ENCODE assay signal across 23 mouse cellular contexts in genomic region chr3:64359286-64360035, GRCm38 (mm10). TPM values are rescaled to one million over a fixed set of nuclear protein-coding genes. Genes with fewer than 3 reads are reported as not detected.
A peak's percentile ranks its signal among the peaks of the same experiment; 100 is the strongest.
DNase-seq lines count a peak whose midpoint lies in the region; ATAC-seq lines count a peak whose summit lies in the region.
"Had no signal": no experiment of that assay in that cellular context is flagged by ENCODE, and none has a peak within 500 bp of the region (broad histone marks: within the 10 kb centered on the region; RNA-seq: fewer than 3 reads in every experiment).

No protein-coding gene starts in this region.

- H3K9ac ChIP-seq in hindbrain, embryonic 13.5 days = no peak overlapping the region
- no peak overlapping the region for H3K9ac ChIP-seq in hindbrain, embryonic 16.5 days (ENCODE audit: low read depth, low read length)
- H3K9ac ChIP-seq in embryonic facial prominence, embryonic 14.5 days (ENCODE audit: low read depth, low read length) = no peak overlapping the region
- no peak overlapping the region for H3K9ac ChIP-seq in forebrain, embryonic 14.5 days (ENCODE audit: low read length)
- no peak overlapping the region for H3K9ac ChIP-seq in kidney, embryonic 14.5 days (ENCODE audit: low read depth, low read length)
- H3K9ac ChIP-seq: heart, embryonic 12.5 days; hindbrain, embryonic 14.5 days; kidney, embryonic 15.5 days; liver, embryonic 14.5 days; lung, embryonic 15.5 days had no signal

- H3K4me3 ChIP-seq in hindbrain, embryonic 13.5 days = no peak overlapping the region
- no peak overlapping the region for H3K4me3 ChIP-seq in hindbrain, embryonic 16.5 days (ENCODE audit: low read length)
- H3K4me3 ChIP-seq in embryonic facial prominence, embryonic 14.5 days (ENCODE audit: low read depth, low read length) = no peak overlapping the region
- H3K4me3 ChIP-seq in forebrain, embryonic 14.5 days (ENCODE audit: low read depth, low read length) = no peak overlapping the region
- no peak overlapping the region for H3K4me3 ChIP-seq in kidney, embryonic 14.5 days (ENCODE audit: low read length)
- H3K4me3 ChIP-seq: heart, embryonic 12.5 days; kidney, embryonic 15.5 days; lung, embryonic 15.5 days had no signal

- DNase-seq in embryonic facial prominence, embryonic 14.5 days (ENCODE audit: low spot score) = no peak
- DNase-seq in forebrain, embryonic 14.5 days (ENCODE audit: low spot score) = peak; percentile 37
- DNase-seq in retina, embryonic 14.5 days (ENCODE audit: low spot score) = peak; percentile 9
- DNase-seq in thymus, adult 18-20 months = no peak
- DNase-seq: adrenal gland, postnatal 36 days; B cell, adult 2 months; cerebellum, adult 8-10 months; heart, adult 11 months; heart, postnatal 14 days; kidney, postnatal 4 days; thymus, postnatal 36 days had no signal

- no peaks in the 10 kb centered on the region for H3K4me1 ChIP-seq in hindbrain, embryonic 13.5 days (replicated peaks)
- no peaks in the 10 kb centered on the region for H3K4me1 ChIP-seq in hindbrain, embryonic 16.5 days (ENCODE audit: control insufficient read depth, insufficient read depth, low read depth, low read length)
- no peaks in the 10 kb centered on the region for H3K4me1 ChIP-seq in embryonic facial prominence, embryonic 14.5 days (ENCODE audit: control insufficient read depth, insufficient read depth, low read length)
- H3K4me1 ChIP-seq in forebrain, embryonic 14.5 days (ENCODE audit: control insufficient read depth, insufficient read depth, low read length) = peaks cover 3% of the 10 kb centered on the region; the same call in 1 of the 2 replicates
- no peaks in the 10 kb centered on the region for H3K4me1 ChIP-seq in kidney, embryonic 14.5 days (ENCODE audit: control insufficient read depth, insufficient read depth, low read length)
- H3K4me1 ChIP-seq: heart, embryonic 12.5 days; kidney, embryonic 15.5 days; lung, embryonic 15.5 days had no signal

- no peaks in the 10 kb centered on the region for H3K9me3 ChIP-seq in hindbrain, embryonic 13.5 days
- no peaks in the 10 kb centered on the region for H3K9me3 ChIP-seq in hindbrain, embryonic 16.5 days (ENCODE audit: control insufficient read depth, low read length)
- H3K9me3 ChIP-seq in embryonic facial prominence, embryonic 14.5 days (ENCODE audit: control insufficient read depth, low read length) = no peaks in the 10 kb centered on the region
- H3K9me3 ChIP-seq in forebrain, embryonic 14.5 days (replicated peaks; ENCODE audit: control insufficient read depth, low read length) = no peaks in the 10 kb centered on the region
- no peaks in the 10 kb centered on the region for H3K9me3 ChIP-seq in kidney, embryonic 14.5 days (ENCODE audit: control insufficient read depth, low read length)
- H3K9me3 ChIP-seq: heart, embryonic 12.5 days; kidney, embryonic 15.5 days; lung, embryonic 15.5 days had no signal

- H3K4me2 ChIP-seq in hindbrain, embryonic 13.5 days = no peak overlapping the region
- H3K4me2 ChIP-seq in hindbrain, embryonic 16.5 days (ENCODE audit: low read length) = no peak overlapping the region
- no peak overlapping the region for H3K4me2 ChIP-seq in embryonic facial prominence, embryonic 14.5 days (ENCODE audit: low read depth, low read length)
- H3K4me2 ChIP-seq in forebrain, embryonic 14.5 days (ENCODE audit: low read length) = no peak overlapping the region
- H3K4me2 ChIP-seq in kidney, embryonic 14.5 days (replicated peaks; ENCODE audit: low read depth, low read length) = no peak overlapping the region
- H3K4me2 ChIP-seq: heart, embryonic 12.5 days; hindbrain, embryonic 14.5 days; kidney, embryonic 15.5 days; lung, embryonic 15.5 days had no signal

- 0 out of 2 replicates have a peak, but pooled peaks have one; percentile 39 for ATAC-seq in hindbrain, embryonic 13.5 days (ENCODE audit: low FRiP score)
- no peak; the same call in 1 of the 2 replicates for ATAC-seq in hindbrain, embryonic 16.5 days
- peak; percentile 60; the same call in 1 of the 2 replicates for ATAC-seq in embryonic facial prominence, embryonic 14.5 days (ENCODE audit: low read depth)
- ATAC-seq in forebrain, embryonic 14.5 days = peak; percentile 72
- ATAC-seq in kidney, embryonic 14.5 days (ENCODE audit: low FRiP score, low TSS enrichment) = no peak
- ATAC-seq: intestine, embryonic 16.5 days had no signal

- WGBS in hindbrain, embryonic 13.5 days = 51% methylated on average over 2 of the region's 2 CpGs
- 44% methylated on average over 2 of the region's 2 CpGs for WGBS in hindbrain, embryonic 16.5 days
- WGBS in embryonic facial prominence, embryonic 14.5 days = 72% methylated on average over 2 of the region's 2 CpGs
- WGBS in forebrain, embryonic 14.5 days = 12% methylated on average over 2 of the region's 2 CpGs
- WGBS in kidney, embryonic 14.5 days = 77% methylated on average over 2 of the region's 2 CpGs

- H3K36me3 ChIP-seq in hindbrain, embryonic 13.5 days = no peaks in the 10 kb centered on the region
- no peaks in the 10 kb centered on the region for H3K36me3 ChIP-seq in hindbrain, embryonic 16.5 days (ENCODE audit: control insufficient read depth, insufficient read depth, low read length)
- no peaks in the 10 kb centered on the region for H3K36me3 ChIP-seq in embryonic facial prominence, embryonic 14.5 days (ENCODE audit: control insufficient read depth, insufficient read depth, low read length)
- H3K36me3 ChIP-seq in forebrain, embryonic 14.5 days (ENCODE audit: control insufficient read depth, insufficient read depth, low read length) = no peaks in the 10 kb centered on the region
- H3K36me3 ChIP-seq in kidney, embryonic 14.5 days (ENCODE audit: control insufficient read depth, insufficient read depth, low read length) = no peaks in the 10 kb centered on the region
- H3K36me3 ChIP-seq: heart, embryonic 12.5 days; kidney, embryonic 15.5 days; lung, embryonic 15.5 days had no signal

- H3K27ac ChIP-seq in hindbrain, embryonic 13.5 days = no peak overlapping the region
- no peak overlapping the region for H3K27ac ChIP-seq in hindbrain, embryonic 16.5 days (ENCODE audit: low read depth, low read length)
- H3K27ac ChIP-seq in embryonic facial prominence, embryonic 14.5 days (replicated peaks; ENCODE audit: low read depth, low read length) = no peak overlapping the region
- no peak overlapping the region for H3K27ac ChIP-seq in forebrain, embryonic 14.5 days (ENCODE audit: low read depth, low read length)
- H3K27ac ChIP-seq in kidney, embryonic 14.5 days (ENCODE audit: low read depth, low read length) = no peak overlapping the region
- H3K27ac ChIP-seq: hindbrain, embryonic 14.5 days; kidney, embryonic 15.5 days; liver, embryonic 14.5 days; lung, embryonic 15.5 days had no signal

- H3K27me3 ChIP-seq in hindbrain, embryonic 13.5 days = no peaks in the 10 kb centered on the region
- no peaks in the 10 kb centered on the region for H3K27me3 ChIP-seq in hindbrain, embryonic 16.5 days (replicated peaks; ENCODE audit: control insufficient read depth, insufficient read depth, low read length)
- H3K27me3 ChIP-seq in embryonic facial prominence, embryonic 14.5 days (replicated peaks; ENCODE audit: control insufficient read depth, insufficient read depth, low read length) = no peaks in the 10 kb centered on the region
- no peaks in the 10 kb centered on the region for H3K27me3 ChIP-seq in forebrain, embryonic 14.5 days (replicated peaks; ENCODE audit: control insufficient read depth, insufficient read depth, low read length)
- H3K27me3 ChIP-seq in kidney, embryonic 14.5 days (ENCODE audit: control insufficient read depth, insufficient read depth, low read length) = no peaks in the 10 kb centered on the region
- H3K27me3 ChIP-seq: heart, embryonic 12.5 days; kidney, embryonic 15.5 days; lung, embryonic 15.5 days had no signal

RNA-seq across cellular contexts. Expression of gene Vmn2r4, which starts 55.7 kb away (rescaled TPM):
- polyA plus RNA-seq in hindbrain, embryonic 13.5 days (2015; fragmentation: Nextera tagmentation; extraction: Ambion mirVana) = not detected in 2 replicates
- polyA plus RNA-seq in hindbrain, embryonic 16.5 days (2015; fragmentation: Nextera tagmentation; extraction: Ambion mirVana) = not detected in 2 replicates
- not detected in 2 replicates for polyA plus RNA-seq in embryonic facial prominence, embryonic 14.5 days (2014; fragmentation: Nextera tagmentation; extraction: Ambion mirVana)
- not detected in 2 replicates for polyA plus RNA-seq in forebrain, embryonic 14.5 days (2014; fragmentation: Nextera tagmentation; extraction: Ambion mirVana)
- not detected in 2 replicates for polyA plus RNA-seq in kidney, embryonic 14.5 days (2014; fragmentation: Nextera tagmentation; extraction: Ambion mirVana)
- polyA plus RNA-seq: cortical plate, adult 2 months; heart, embryonic 12.5 days; hindbrain, embryonic 14.5 days; intestine, embryonic 16.5 days; kidney, embryonic 15.5 days; limb, embryonic 14.5 days; liver, embryonic 14.5 days; lung, embryonic 15.5 days; neural tube, embryonic 11.5 days had no signal

Comparison
In these comparisons a context has a peak if more than half of its experiments do, and no peak if none do; other contexts are left out.
1. ATAC-seq: peak in hindbrain, embryonic 13.5 days (single experiment), embryonic facial prominence, embryonic 14.5 days (single experiment) and forebrain, embryonic 14.5 days (single experiment); none in hindbrain, embryonic 16.5 days (single experiment) and kidney, embryonic 14.5 days (single experiment).
2. DNase-seq: peak in forebrain, embryonic 14.5 days (single experiment) and retina, embryonic 14.5 days (single experiment); none in embryonic facial prominence, embryonic 14.5 days (single experiment) and thymus, adult 18-20 months (0 of 2).